Mouse (Mus musculus): ENCODE results near the gene Phkg2.

DNA sequence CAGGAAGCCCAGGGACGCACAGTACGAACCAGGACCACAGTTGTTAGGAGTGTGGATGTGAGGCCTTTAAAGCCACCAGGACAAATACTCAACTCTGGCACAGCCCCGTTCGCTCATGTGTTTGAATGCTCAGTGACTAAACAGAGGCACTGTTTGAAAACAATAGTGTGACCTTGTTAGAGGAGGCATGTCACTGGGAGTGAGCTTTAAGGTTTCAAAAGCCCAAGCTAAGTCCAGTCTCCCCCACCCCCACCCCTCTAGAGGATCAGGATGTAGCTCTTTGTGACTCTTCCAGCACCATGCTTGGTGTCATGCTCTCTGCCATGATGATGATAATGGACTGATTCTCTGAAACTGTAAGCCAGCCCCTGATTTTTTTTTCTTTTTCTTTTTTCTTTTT is 58.3 kb downstream of the Phkg2 start:
- TF ChIP-seq CTCF (IDR thresholded peaks at IDR 0.05; ENCODE audit: borderline replicate concordance, insufficient read depth, low read length) = no peak
- no peak for TF ChIP-seq POLR2A (IDR thresholded peaks at IDR 0.05; ENCODE audit: low read depth, low read length)
